Mouse (Mus musculus): ENCODE data around the gene Rpp25l.
A peak's percentile ranks its signal among the peaks of the same experiment; 100 is the strongest.

The Rpp25l gene

DNA sequence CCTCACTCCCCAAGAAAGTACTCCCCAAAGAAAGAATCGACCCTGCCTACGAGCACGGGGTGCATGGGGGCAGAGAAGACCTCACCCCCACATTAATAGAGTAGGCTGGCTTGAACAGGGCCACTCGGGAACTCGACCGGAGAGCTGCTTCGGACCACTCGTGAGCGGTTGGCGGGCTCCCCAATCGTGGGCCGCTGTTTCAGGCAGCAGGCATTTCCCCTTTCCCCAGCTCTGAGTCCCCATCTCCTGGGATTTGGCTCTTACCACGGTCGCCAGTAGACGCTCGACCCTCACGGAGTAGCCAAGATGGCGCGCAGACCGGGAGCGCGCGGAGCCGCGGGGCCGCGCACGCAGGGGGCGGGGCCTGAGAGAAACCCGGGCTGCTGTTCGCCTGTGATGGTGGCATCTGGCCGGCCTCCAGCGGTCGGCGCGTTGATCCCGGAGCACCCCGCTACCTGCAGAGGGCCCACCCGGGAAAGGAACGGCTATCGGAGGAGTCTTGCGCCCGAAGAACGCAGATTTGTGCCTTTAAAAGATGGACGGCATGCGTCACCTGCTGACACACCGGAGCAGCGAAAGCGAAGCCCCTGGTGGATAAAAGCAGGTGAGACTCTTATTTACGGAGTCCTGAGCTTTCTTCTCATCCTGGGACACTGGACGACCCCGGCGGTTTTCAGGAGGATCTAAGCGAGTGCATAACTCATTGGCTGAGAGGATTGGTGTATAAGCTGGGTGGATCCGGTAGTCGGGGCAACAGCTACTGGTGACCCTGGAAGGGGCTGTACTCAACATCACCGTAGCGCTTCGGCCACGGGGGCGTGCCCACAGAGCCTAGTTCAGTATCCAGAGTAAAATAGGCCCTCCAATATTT, at the start of gene Rpp25l:
Gene Rpp25l, minus strand, starts transcription at position 338 of the 871 bp plus-strand sequence.
- peak; percentile 76 for DNase-seq

DNA sequence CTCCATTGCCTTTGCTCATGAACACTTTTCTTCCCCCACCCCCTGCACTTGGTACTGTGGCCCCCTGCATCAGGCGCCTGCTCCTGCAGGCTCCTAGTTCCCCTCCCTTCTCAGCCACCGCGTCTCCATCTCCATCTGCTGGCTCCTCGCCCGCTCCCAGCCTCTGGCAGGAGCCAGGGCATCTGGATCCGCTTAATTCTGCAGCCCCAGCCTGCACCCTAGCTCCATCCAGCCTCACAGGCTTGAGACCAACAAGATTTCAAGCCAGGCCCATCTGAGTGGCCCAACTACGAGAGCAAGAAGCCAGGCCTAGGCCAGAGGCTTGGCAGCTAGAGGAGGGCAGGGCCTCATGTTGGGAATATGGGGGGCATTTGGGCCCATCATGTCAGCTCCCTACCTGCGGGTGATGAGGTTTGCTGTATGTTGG, 49.4 kb upstream of the Rpp25l start:
- DNase-seq = peak; percentile 73

DNA sequence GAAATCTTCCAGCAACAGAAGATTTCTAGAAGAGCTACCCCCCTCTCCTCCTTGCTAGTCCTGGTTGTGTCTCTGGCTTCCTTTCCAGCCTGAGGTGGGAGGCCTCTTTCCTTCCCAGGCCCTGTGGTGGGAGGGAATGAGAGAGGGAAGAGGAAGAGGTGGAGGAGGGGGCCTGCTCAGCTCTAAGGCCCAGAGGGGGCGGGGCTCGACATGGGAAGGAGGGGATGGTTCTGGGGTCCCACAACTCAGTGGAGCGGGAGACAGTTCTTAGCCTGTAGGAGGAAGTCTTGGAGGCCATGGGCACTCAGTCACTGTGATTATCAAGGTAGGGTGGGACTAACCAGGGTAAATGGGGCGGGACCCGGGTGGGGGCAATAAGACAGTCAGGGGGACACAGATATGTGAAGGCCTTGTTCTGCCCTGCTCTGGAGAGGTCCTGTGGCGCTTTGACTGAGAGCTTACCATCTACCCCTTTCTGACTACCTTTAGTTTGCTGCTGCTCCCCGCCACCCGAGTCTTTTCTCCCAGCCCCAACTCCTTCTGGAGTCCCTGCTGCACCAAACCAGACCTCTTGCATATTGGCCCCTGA, 48.9 kb upstream of the Rpp25l start:
- no peak for DNase-seq

DNA sequence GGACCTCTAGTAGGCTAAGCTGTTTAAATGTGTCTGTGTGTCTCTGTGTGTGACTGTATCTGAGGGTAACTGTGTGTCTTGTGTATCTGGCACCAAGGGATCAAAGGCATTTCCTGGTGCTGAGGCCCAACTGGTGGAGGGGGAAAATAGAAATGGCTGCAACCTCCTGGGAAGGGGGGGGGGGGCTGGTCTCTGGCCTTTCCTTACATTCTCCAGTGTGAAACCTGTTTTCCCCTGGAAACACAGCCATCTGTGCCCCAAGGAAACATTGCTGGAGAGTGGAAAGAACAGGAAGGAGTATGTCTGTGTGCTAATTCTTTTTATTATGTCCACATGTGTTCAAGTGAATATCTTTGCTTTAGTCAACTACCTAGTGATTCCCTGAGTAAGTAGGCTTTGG, 48.3 kb upstream of the Rpp25l start:
- DNase-seq = no peak

DNA sequence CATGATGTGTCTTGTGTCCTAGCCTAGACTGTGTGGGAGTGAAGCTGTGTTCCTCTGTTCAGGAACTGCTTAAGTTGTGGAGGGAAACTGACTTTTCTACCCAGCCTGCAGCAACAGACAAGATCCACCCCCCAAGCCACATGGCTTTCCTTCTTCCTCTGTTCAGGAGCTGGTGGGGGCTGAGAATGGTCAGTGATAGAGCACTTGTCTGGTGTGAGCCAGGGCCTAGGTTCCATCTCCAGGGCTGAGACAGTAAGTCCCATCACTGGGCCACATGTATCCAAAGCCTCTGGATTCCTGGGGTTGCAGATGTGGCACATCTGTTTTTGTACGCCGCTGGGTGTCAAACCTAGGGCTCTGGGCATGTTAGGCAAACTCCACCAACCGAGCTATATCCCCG, 47.6 kb upstream of the Rpp25l start:
- no peak for DNase-seq

- DNase-seq = peak; percentile 74
Measured at GRCm38 (mm10) chr4:41760288-41760721, 47.0 kb upstream of the Rpp25l start.

DNA sequence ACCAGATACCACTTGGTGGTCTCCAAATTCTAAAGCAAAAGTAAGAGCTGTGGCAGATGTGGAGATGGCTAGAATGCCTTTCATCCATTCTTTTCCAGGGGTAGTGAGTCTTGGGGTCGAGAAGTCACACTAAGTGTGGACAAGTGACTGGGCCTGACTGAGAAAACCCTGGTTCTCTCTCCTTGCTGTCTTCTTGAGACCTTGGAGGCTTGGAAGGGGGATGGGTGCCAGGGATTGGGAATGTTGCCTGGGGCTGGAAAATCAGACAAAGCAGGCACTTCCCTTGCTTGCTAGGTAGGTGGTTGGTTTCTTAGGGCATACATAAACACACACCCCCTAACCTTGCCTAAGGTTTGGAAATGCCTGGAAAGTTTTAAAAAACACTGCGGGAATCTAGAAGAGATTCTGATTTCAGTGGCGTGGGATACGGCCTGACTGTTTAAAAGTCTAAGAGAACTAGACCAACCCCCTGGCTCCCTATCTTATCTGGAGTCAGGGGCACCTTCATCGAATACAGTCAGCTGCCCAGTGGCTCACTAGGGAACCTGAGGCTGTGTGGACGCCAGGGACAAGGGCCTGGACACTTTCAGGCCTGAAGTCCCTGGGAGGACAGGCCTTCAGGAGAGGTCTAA, 46.4 kb upstream of the Rpp25l start:
- no peak for DNase-seq

GRCm38 (mm10) chr4:41759206-41759605, 45.9 kb upstream of the Rpp25l start:
- DNase-seq = no peak

DNA sequence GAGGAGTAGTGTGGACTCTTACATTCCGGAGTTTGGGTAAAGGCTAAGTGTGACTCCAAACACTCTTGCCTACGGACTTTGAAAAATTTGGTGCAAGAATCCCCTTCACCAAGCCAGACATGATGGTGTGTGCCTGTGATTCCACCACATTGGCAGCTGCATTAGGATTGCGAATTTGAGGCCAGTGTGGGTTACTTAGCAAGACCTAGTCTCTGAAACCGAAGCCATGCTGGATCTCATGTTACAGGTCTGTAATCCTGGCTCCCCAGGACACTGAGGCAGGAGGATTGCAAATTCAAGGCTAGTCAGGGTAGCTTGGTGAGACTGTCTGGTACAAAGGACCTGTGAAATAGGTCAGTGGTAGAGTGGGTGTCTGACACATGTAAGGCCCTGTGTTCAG, 45.4 kb upstream of the Rpp25l start:
- no peak for DNase-seq

GRCm38 (mm10) chr4:41758021-41758420, 44.7 kb upstream of the Rpp25l start:
- DNase-seq = no peak

DNA sequence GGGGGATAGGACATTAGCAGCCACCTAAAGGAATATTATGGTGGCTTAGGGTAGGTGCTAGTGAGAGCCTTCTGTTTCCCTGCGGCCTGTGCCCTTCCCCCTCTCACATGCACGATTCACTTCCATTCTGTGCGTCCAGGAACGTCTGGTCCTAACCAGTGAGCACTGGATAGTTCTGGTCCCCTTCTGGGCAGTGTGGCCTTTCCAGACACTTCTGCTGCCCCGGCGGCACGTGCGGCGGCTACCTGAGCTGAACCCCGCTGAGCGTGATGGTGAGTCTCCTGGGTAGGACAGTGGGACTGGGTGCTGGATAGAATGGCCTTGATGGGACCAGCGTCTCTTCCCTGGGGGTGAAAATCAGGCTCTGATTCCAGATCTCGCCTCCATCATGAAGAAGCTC, 44.0 kb upstream of the Rpp25l start:
- DNase-seq = no peak

DNA sequence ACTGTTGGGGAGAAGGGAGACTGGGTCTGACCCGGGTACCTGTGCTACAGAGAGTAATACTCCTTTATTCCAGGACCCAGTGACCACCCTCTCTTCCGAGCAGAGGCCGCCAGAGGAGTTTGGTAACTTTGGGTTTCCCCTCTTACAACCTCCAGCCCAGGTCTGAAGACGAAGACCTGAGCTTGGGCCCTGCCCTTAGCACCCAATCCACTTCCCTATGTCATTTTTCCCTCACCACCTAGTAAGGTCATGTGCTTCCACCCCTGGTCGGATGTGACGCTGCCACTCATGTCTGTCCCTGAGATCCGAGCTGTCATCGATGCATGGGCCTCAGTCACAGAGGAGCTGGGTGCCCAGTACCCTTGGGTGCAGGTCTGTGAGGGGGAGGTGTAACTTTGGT, 43.1 kb upstream of the Rpp25l start:
- DNase-seq = no peak

DNA sequence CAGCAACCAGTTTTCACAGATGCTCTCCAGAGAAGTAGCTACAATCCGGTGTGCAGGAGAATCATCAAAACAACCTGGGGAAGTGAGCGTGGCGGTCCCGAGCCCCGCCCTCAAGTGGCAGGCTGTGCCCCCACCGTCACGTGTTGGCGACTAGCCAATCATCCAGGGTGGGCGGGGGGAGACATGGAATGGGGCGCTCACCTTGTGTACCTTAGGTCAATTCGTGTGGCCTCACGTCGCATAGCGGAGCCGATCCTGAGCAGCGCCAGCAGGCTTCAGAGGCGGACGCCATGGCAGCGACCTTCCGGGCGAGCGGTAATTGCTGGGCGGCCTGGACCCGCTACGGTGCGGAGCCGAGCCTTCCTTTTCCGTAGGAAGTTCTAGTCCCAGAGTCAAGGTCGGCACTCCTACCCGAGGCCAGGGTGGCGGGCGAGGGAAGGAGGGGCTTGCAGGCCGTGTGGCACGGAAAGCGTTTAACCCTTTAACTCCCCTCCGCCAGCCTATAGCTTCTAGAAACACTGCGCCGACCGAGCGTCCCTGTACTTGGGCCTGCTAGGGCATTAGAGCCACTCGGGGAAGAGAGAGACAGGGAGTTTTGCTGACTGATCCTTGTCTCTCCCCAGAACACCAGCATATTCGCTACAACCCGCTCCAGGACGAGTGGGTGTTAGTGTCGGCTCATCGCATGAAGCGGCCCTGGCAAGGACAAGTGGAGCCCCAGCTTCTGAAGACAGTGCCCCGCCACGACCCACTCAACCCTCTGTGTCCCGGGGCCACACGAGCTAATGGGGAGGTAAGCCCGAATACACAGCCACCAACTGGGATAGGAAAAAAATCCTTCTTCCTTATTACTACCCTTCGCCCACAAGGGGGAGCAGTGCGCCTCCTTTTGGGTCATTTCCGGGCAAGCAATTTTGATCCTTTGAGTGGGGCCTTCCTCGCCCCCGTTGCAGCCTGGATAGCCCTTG, 42.3 kb upstream of the Rpp25l start, which contains the start of gene Sigmar1:
Gene Sigmar1, minus strand, starts transcription at position 820 of the 968 bp plus-strand sequence.
- DNase-seq = peak; percentile 82

- no peak for DNase-seq
Measured at GRCm38 (mm10) chr4:41754797-41755337, 41.5 kb upstream of the Rpp25l start, which contains the start of gene Galt. Gene Galt (plus strand): TSS chr4:41755228.

DNA sequence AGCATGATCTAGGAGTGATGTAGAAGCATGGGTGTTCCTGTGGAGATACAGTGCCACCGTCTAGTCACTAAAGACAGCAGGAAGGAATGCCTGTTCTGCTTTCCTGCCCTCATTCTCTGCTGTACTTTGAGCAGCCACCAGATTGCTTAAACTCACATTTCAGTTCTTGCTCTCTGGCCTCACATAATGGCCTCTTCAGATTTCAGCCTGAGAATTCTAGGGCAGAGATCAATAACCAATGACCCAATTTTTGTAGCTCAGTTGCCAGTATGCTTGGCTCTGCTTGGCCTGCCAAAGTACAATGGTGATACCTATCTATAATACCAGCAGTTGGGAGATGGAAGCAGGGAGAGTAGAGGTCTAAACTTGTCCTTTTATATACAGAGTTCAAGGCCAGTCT, 31.7 kb upstream of the Rpp25l start:
- DNase-seq = no peak

- DNase-seq = no peak
Measured at GRCm38 (mm10) chr4:41744131-41744530, 30.8 kb upstream of the Rpp25l start.

DNA sequence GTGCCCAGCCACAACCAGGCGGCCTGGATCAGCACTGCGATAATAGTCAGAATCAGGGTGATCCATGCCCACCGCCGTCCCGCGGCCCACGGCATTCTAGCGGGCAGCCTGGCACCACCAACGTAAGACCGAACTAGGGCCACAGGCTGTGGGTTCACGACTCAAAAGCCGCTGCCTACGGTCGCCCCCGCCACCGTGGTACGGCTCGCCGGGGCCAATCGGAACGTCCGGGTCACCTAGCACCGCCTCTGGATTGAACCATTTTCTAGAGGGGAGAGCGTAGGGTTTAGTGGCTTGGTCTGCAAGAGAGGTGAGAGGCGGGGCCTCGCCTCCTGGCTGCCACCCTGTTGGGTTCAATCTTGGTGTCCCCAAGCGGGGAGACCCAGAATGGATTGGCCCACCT, 27.8 kb upstream of the Rpp25l start:
- peak; percentile 89 for DNase-seq

- DNase-seq = peak; percentile 79
Measured at GRCm38 (mm10) chr4:41740380-41741157, 27.2 kb upstream of the Rpp25l start.

- DNase-seq = no peak
Measured at GRCm38 (mm10) chr4:41739260-41739659, 25.9 kb upstream of the Rpp25l start.

DNA sequence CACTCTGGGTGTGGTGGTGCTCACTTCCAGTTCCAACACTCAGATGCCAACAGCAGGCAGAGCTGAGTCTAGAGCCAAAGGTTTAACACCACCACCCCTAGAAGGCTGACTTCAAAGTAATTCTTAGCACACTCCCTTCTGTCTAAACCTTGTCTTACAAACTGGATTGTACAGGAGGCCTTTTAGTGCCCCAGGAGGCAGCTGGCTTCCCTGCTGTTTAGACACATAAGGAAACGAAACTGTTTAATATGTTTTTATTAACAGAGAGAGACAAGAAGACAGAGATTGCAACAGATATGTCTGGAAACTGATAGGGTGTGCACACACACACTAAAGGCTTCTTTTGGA, 24.9 kb upstream of the Rpp25l start:
- DNase-seq = no peak

GRCm38 (mm10) chr4:41737602-41738255, 24.4 kb upstream of the Rpp25l start:
- peak; percentile 74 for DNase-seq
